Mouse (Mus musculus) adrenal gland, postnatal 10 days (tissue): ENCODE data around the gene Ubxn2a. TPM values are rescaled to one million over a fixed set of nuclear protein-coding genes. Genes with fewer than 3 reads are reported as not detected.

Experiments
- total RNA-seq, 2 experiments: library from RNA; stranded (reverse); gene quantifications; 2 replicates each; pipeline ENCODE4 v1.2.3; 2021

Ubxn2a gene
- total RNA-seq, 2 experiments from 2014 or later = 31.8 to 32.7 TPM

Other genes with a start within 250 kb of the Ubxn2a start
- under 1 TPM; 0.15 to 0.76 TPM for gene Fam228a, start 169.3 kb downstream of the Ubxn2a start, total RNA-seq
- gene Pfn4, start 138.7 kb downstream of the Ubxn2a start, total RNA-seq = 1 to 10 TPM; 2.5 to 3.9 TPM
- gene Fam228b, start 138.4 kb downstream of the Ubxn2a start, total RNA-seq = 10 to 100 TPM in 1 of 2 experiments, 1 to 10 TPM in 1; 8.6 to 17.3 TPM
- 100 to 1,000 TPM in 1 of 2 experiments, 10 to 100 TPM in 1; 87.9 to 101 TPM for gene Sf3b6, start 90.2 kb downstream of the Ubxn2a start, total RNA-seq
- gene Fkbp1b, start 66.1 kb downstream of the Ubxn2a start, total RNA-seq = 10 to 100 TPM; 10.6 to 19.8 TPM
- 10 to 100 TPM in 1 of 2 experiments, 1 to 10 TPM in 1; 9.5 to 11.4 TPM for gene Wdcp, start 64.4 kb downstream of the Ubxn2a start, total RNA-seq
- 1 to 10 TPM; 2.3 to 4.6 TPM for gene Mfsd2b, start 33.3 kb downstream of the Ubxn2a start, total RNA-seq
- 10 to 100 TPM; 27.3 to 34.4 TPM for gene Atad2b, start 9.6 kb upstream of the Ubxn2a start, total RNA-seq